Comparison of ENCODE assay signal across 12 mouse cellular contexts in genomic region chr16:93714426-93714825, GRCm38 (mm10). TPM values are rescaled to one million over a fixed set of nuclear protein-coding genes. Genes with fewer than 3 reads are reported as not detected.
DNase-seq lines count a peak whose midpoint lies in the region; ATAC-seq and TF ChIP-seq lines count a peak whose summit lies in the region.
"Had no signal": no experiment of that assay in that cellular context is flagged by ENCODE, and none has a peak within 500 bp of the region (broad histone marks: within the 10 kb centered on the region; RNA-seq: fewer than 3 reads in every experiment).

No protein-coding gene starts in this region.

- H3K27me3 ChIP-seq in neural tube, embryonic 15.5 days (replicated peaks): no peaks in the 10 kb centered on the region
- H3K27me3 ChIP-seq in splenic B cell, adult 2 months (ENCODE audit: control insufficient read depth, insufficient read depth, low read length, poor library complexity, severe bottlenecking): no peaks in the 10 kb centered on the region
- H3K27me3 ChIP-seq: hindbrain, embryonic 15.5 days had no signal

- peak overlapping the region; percentile 7; the same call in 1 of the 2 replicates for H3K4me2 ChIP-seq in neural tube, embryonic 15.5 days
- H3K4me2 ChIP-seq: hindbrain, embryonic 15.5 days; lung, embryonic 14.5 days had no signal

- H3K4me3 ChIP-seq in gastrocnemius, adult 2 months: no peak overlapping the region
- no peak overlapping the region for H3K4me3 ChIP-seq in neural tube, embryonic 15.5 days (replicated peaks)
- H3K4me3 ChIP-seq: hindbrain, embryonic 15.5 days had no signal

- intact Hi-C loops in gastrocnemius, adult 2 months (cut with DNase I): no loop called here
- intact Hi-C loops in heart, postnatal 10 days (cut with DNase I): no loop called here

- no peak for DNase-seq in gastrocnemius, adult 2 months
- DNase-seq in gastrocnemius, adult 18-20 months (ENCODE audit: low spot score): no peak
- no peak for DNase-seq in neural tube, embryonic 10.5 days (ENCODE audit: extremely low spot score, low spot score)
- peak; percentile 25 for DNase-seq in c-Kit-positive CD71-positive TER-119-negative erythroid progenitor cells, embryonic 14.5 days (ENCODE audit: low read depth)
- DNase-seq in splenic B cell, adult 2 months (ENCODE audit: low read depth, low spot score): peak; percentile 26
- DNase-seq in heart, postnatal 10 days: no peak
- DNase-seq: gastrocnemius, postnatal 10 days; kidney, postnatal 4 days; lung, embryonic 14.5 days had no signal

- peaks cover 39% of the 10 kb centered on the region for H3K4me1 ChIP-seq in neural tube, embryonic 15.5 days

- ATAC-seq in neural tube, embryonic 15.5 days (ENCODE audit: low FRiP score): no peak
- ATAC-seq in activated CD4-positive, CD25-positive, alpha-beta regulatory T cell, adult 4 months: no peak

- TF ChIP-seq CTCF in gastrocnemius, adult 2 months (IDR thresholded peaks at IDR 0.05): no peak

- no peaks in the 10 kb centered on the region for H3K9me3 ChIP-seq in neural tube, embryonic 15.5 days (replicated peaks)
- H3K9me3 ChIP-seq: hindbrain, embryonic 15.5 days had no signal

- H3K27ac ChIP-seq in gastrocnemius, adult 2 months: peak overlapping the region; percentile 28
- H3K27ac ChIP-seq in neural tube, embryonic 15.5 days (replicated peaks): no peak overlapping the region
- H3K27ac ChIP-seq: hindbrain, embryonic 15.5 days had no signal

- no peak overlapping the region for H3K9ac ChIP-seq in neural tube, embryonic 15.5 days (replicated peaks)
- H3K9ac ChIP-seq: hindbrain, embryonic 15.5 days; lung, embryonic 14.5 days had no signal

- peaks cover 5% of the 10 kb centered on the region; the same call in 1 of the 2 replicates for H3K36me3 ChIP-seq in neural tube, embryonic 15.5 days
- peaks cover 5% of the 10 kb centered on the region for H3K36me3 ChIP-seq in splenic B cell, adult 2 months (ENCODE audit: control insufficient read depth, insufficient read depth, low read length, poor library complexity, severe bottlenecking)
- H3K36me3 ChIP-seq: hindbrain, embryonic 15.5 days had no signal

- WGBS in neural tube, embryonic 15.5 days: 25% methylated on average over 5 of the region's 5 CpGs

RNA-seq across cellular contexts. Expression of gene Dop1b, which starts 2.7 kb away (rescaled TPM):
- 10 to 100 TPM; 28.6 to 48.7 TPM for total RNA-seq in gastrocnemius, adult 2 months (2021)
- total RNA-seq in gastrocnemius, adult 18-20 months (2021): 10 to 100 TPM; 34.3 to 41.6 TPM
- 33.4 and 38.3 TPM in 2 replicates for polyA plus RNA-seq in neural tube, embryonic 15.5 days (2015; fragmentation: Nextera tagmentation; extraction: Ambion mirVana)
- 10 to 100 TPM; 16.5 to 20.9 TPM for total RNA-seq in heart, postnatal 10 days (2021)
- polyA plus RNA-seq in activated CD4-positive, CD25-positive, alpha-beta regulatory T cell, adult 4 months (2017; shearing (Covaris generic)): 10 to 100 TPM; 24.5 to 25.5 TPM

RNA-seq across cellular contexts. Expression of gene Cbr3, which starts 31.4 kb away (rescaled TPM):
- 1 to 10 TPM; 1.8 to 2.3 TPM for total RNA-seq in gastrocnemius, adult 2 months (2021)
- 1 to 10 TPM in 1 of 2 experiments, under 1 TPM in 1; 0.91 to 1.4 TPM for total RNA-seq in gastrocnemius, adult 18-20 months (2021)
- polyA plus RNA-seq in neural tube, embryonic 15.5 days (2015; fragmentation: Nextera tagmentation; extraction: Ambion mirVana): 1.7 and 2.0 TPM in 2 replicates
- total RNA-seq in heart, postnatal 10 days (2021): 1 to 10 TPM; 3.5 to 4.5 TPM
- not detected for polyA plus RNA-seq in activated CD4-positive, CD25-positive, alpha-beta regulatory T cell, adult 4 months (2017; shearing (Covaris generic))

Comparison
In these comparisons a context has a peak if more than half of its experiments do, and no peak if none do; other contexts are left out.
1. DNase-seq: peak in c-Kit-positive CD71-positive TER-119-negative erythroid progenitor cells, embryonic 14.5 days (single experiment) and splenic B cell, adult 2 months (single experiment); none in gastrocnemius, adult 2 months (single experiment), gastrocnemius, adult 18-20 months (single experiment), neural tube, embryonic 10.5 days (single experiment) and heart, postnatal 10 days (0 of 2).